Mouse (Mus musculus): ENCODE data around the gene Slf1. TPM values are rescaled to one million over a fixed set of nuclear protein-coding genes. Genes with fewer than 3 reads are reported as not detected.

The Slf1 gene
- total and polyA plus RNA-seq, 2 experiments, result 1.1 to 4.6 TPM

DNA sequence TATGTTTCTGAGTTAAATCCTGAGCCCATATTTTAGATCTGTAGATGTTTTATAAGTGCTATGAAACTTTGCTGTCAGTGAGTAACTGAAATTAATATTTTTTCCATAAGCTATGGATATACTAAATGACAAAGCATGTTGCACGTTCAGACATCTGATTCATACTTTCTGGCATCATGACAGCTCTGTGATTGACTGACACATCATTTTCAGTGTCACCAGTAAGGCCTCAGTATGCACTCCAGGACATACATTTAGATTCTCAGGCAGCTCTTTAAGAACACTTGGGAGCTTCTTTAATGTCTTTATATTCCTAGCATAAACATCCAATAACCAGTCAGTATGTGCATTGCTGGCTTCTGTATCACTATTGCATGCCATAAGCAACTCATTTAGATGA, 91.9 kb downstream of the Slf1 start:
- no peak overlapping the region for H3K27ac ChIP-seq (replicated peaks; ENCODE audit: insufficient read depth, low read depth, low read length)
- WGBS, result 71% methylated on average over 1 of the region's 1 CpGs
- TF ChIP-seq POLR2A (IDR thresholded peaks at IDR 0.05; ENCODE audit: extremely low read depth, insufficient read depth, low read length) (no peak), CTCF (IDR thresholded peaks at IDR 0.05; ENCODE audit: low read depth, low read length) (no peak)
- H3K4me3 ChIP-seq (ENCODE audit: insufficient read depth, low read depth, low read length), result no peak overlapping the region
- no peaks in the 10 kb centered on the region for H3K79me2 ChIP-seq (ENCODE audit: control insufficient read depth, insufficient read depth, low read length)
- no peak overlapping the region for H3K9ac ChIP-seq (ENCODE audit: low read depth, low read length)
- H3K36me3 ChIP-seq (ENCODE audit: control insufficient read depth, insufficient read depth, low read length), result no peaks in the 10 kb centered on the region
- no peak for DNase-seq (ENCODE audit: extremely low read depth, low read depth, low spot score)
- no peaks in the 10 kb centered on the region for H3K27me3 ChIP-seq (ENCODE audit: control insufficient read depth, insufficient read depth, low read length)
- no peaks in the 10 kb centered on the region for H3K4me1 ChIP-seq (ENCODE audit: control insufficient read depth, insufficient read depth, low read length)

DNA sequence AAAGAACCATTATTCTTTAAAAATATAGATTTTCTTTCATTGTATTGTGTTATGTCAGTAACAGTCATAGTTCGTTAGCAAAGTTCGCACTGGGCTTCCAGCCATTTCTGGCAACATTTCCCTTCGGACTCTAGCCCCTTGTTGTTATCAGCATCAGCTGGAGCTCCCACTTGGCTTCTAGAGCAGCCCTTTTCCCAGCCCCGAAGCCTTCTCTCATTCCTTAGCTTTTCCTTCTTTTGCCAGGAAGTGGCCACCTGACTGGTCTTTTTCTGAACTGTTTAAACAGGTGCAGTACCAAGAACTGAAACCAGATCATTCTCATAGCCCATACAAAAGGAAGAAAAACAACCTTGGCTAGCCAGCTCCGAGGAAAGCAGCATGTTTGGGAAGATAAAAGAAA, 105.7 kb downstream of the Slf1 start:
- TF ChIP-seq CTCF (IDR thresholded peaks at IDR 0.05; ENCODE audit: low read depth, low read length) (no peak), POLR2A (IDR thresholded peaks at IDR 0.05; ENCODE audit: extremely low read depth, insufficient read depth, low read length) (no peak)
- DNase-seq (ENCODE audit: extremely low read depth, low read depth, low spot score), result no peak

DNA sequence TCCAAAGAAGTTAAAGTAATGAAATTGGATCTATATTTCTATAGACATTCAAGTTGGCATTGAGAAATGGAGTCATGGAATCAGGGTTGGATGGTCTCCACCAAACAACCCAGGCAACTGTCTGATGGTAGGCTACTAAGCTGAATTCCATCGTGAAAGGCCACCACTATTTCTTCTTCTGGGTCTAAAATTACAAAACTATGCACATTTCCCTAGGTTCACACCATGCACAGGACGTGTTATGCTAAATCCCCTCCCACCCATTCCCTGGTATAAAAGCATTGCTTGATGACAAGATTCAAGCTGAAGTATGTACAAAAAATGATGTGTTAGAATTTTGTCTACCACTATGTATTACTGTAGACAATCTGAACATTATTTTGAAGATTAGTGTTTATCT, 116.4 kb downstream of the Slf1 start:
- Histone ChIP-seq H3K4me1 (ENCODE audit: control insufficient read depth, insufficient read depth, low read length) (no peaks in the 10 kb centered on the region), H3K27ac (replicated peaks; ENCODE audit: insufficient read depth, low read depth, low read length) (no peak overlapping the region), H3K4me3 (ENCODE audit: insufficient read depth, low read depth, low read length) (no peak overlapping the region), H3K27me3 (ENCODE audit: control insufficient read depth, insufficient read depth, low read length) (no peaks in the 10 kb centered on the region), H3K9ac (ENCODE audit: low read depth, low read length) (no peak overlapping the region), H3K79me2 (ENCODE audit: control insufficient read depth, insufficient read depth, low read length) (no peaks in the 10 kb centered on the region), H3K36me3 (ENCODE audit: control insufficient read depth, insufficient read depth, low read length) (no peaks in the 10 kb centered on the region)
- 83% methylated on average over 2 of the region's 2 CpGs for WGBS
- DNase-seq (ENCODE audit: extremely low read depth, low read depth, low spot score), result no peak
- TF ChIP-seq CTCF (IDR thresholded peaks at IDR 0.05; ENCODE audit: low read depth, low read length) (no peak), POLR2A (IDR thresholded peaks at IDR 0.05; ENCODE audit: extremely low read depth, insufficient read depth, low read length) (no peak)

More for the DNA sequence above, 105.7 kb downstream of the Slf1 start:
- Histone ChIP-seq H3K27me3 (ENCODE audit: control insufficient read depth, insufficient read depth, low read length) (no peaks in the 10 kb centered on the region), H3K27ac (replicated peaks; ENCODE audit: insufficient read depth, low read depth, low read length) (no peak overlapping the region), H3K36me3 (ENCODE audit: control insufficient read depth, insufficient read depth, low read length) (no peaks in the 10 kb centered on the region), H3K79me2 (ENCODE audit: control insufficient read depth, insufficient read depth, low read length) (no peaks in the 10 kb centered on the region), H3K4me1 (ENCODE audit: control insufficient read depth, insufficient read depth, low read length) (no peaks in the 10 kb centered on the region), H3K4me3 (ENCODE audit: insufficient read depth, low read depth, low read length) (no peak overlapping the region), H3K9ac (ENCODE audit: low read depth, low read length) (no peak overlapping the region)
- WGBS, result 49% methylated on average over 5 of the region's 5 CpGs

GRCm38 (mm10) chr13:77003684-77004083, 131.6 kb downstream of the Slf1 start:
- no peaks in the 10 kb centered on the region for H3K4me1 ChIP-seq (ENCODE audit: control insufficient read depth, insufficient read depth, low read length)
- H3K36me3 ChIP-seq (ENCODE audit: control insufficient read depth, insufficient read depth, low read length), result no peaks in the 10 kb centered on the region
- no peaks in the 10 kb centered on the region for H3K79me2 ChIP-seq (ENCODE audit: control insufficient read depth, insufficient read depth, low read length)
- no peak overlapping the region for H3K27ac ChIP-seq (replicated peaks; ENCODE audit: insufficient read depth, low read depth, low read length)
- no peak overlapping the region for H3K9ac ChIP-seq (ENCODE audit: low read depth, low read length)
- DNase-seq (ENCODE audit: extremely low read depth, low read depth, low spot score), result no peak
- WGBS, result 94% methylated on average over 1 of the region's 1 CpGs
- TF ChIP-seq POLR2A (IDR thresholded peaks at IDR 0.05; ENCODE audit: extremely low read depth, insufficient read depth, low read length), result no peak
- no peak overlapping the region for H3K4me3 ChIP-seq (ENCODE audit: insufficient read depth, low read depth, low read length)
- no peaks in the 10 kb centered on the region for H3K27me3 ChIP-seq (ENCODE audit: control insufficient read depth, insufficient read depth, low read length)

DNA sequence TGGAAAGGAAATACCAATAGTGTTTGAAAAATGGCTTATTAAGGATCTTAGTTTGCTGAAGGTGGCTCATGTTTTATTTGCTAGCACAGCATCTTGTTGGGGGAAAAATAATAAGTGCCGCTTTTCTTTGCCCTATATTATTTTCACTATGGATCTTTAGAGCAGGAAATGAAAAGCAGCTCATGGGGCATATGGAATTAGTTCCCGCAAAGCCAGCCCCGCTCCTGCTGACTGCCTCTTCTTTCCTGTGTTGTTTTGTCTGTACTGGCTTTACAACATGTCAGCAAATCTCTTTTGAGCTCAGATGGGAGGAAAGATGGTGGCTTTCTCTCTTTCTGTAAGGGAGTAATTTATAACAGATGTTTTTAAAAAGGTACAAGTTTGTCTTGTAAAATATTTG, 132.6 kb downstream of the Slf1 start:
- Histone ChIP-seq H3K27ac (replicated peaks; ENCODE audit: insufficient read depth, low read depth, low read length) (no peak overlapping the region), H3K9ac (ENCODE audit: low read depth, low read length) (no peak overlapping the region), H3K79me2 (ENCODE audit: control insufficient read depth, insufficient read depth, low read length) (no peaks in the 10 kb centered on the region), H3K36me3 (ENCODE audit: control insufficient read depth, insufficient read depth, low read length) (no peaks in the 10 kb centered on the region), H3K4me1 (ENCODE audit: control insufficient read depth, insufficient read depth, low read length) (no peaks in the 10 kb centered on the region), H3K4me3 (ENCODE audit: insufficient read depth, low read depth, low read length) (no peak overlapping the region), H3K27me3 (ENCODE audit: control insufficient read depth, insufficient read depth, low read length) (no peaks in the 10 kb centered on the region)
- WGBS, result 82% methylated on average over 3 of the region's 3 CpGs
- no peak for DNase-seq (ENCODE audit: extremely low read depth, low read depth, low spot score)
- TF ChIP-seq POLR2A (IDR thresholded peaks at IDR 0.05; ENCODE audit: extremely low read depth, insufficient read depth, low read length), result no peak
- no peak for TF ChIP-seq CTCF (IDR thresholded peaks at IDR 0.05; ENCODE audit: low read depth, low read length)

Other genes with a start within 250 kb of the Slf1 start
- 2.8 and 3.0 TPM in 2 replicates for gene 2210408I21Rik, start 67 bp upstream of the Slf1 start, total RNA-seq (2014; rRNA removed)
- 0.34 and 0.55 TPM in 2 replicates for gene 2210408I21Rik, start 67 bp upstream of the Slf1 start, polyA plus RNA-seq (2012; rRNA removed)